Mouse (Mus musculus): ENCODE measurements around the gene Ankrd42.

GRCm38 (mm10) chr7:92589986-92590385 lies 47.0 kb downstream of the Ankrd42 start:
- no peak for TF ChIP-seq USF2 (conservative IDR thresholded peaks at IDR 0.05; ENCODE audit: low read depth, low read length)
- TF ChIP-seq CHD2 (IDR thresholded peaks at IDR 0.05; ENCODE audit: low read length): no peak
- no peak for TF ChIP-seq EP300 (IDR thresholded peaks at IDR 0.05; ENCODE audit: low read length)
- TF ChIP-seq E2F4 (IDR thresholded peaks at IDR 0.05; ENCODE audit: insufficient replicate concordance, low read depth, low read length): no peak
- no peak for TF ChIP-seq RAD21 (IDR thresholded peaks at IDR 0.05; ENCODE audit: low read depth, low read length)
- no peak for TF ChIP-seq POLR2AphosphoS2 (IDR thresholded peaks at IDR 0.05; ENCODE audit: low read depth, low read length)

Data from CH12.LX (cell line).